Mouse (Mus musculus): ENCODE results near the gene Fam163a. TPM values are rescaled to one million over a fixed set of nuclear protein-coding genes. Genes with fewer than 3 reads are reported as not detected.

Fam163a gene
- total RNA-seq, 1 experiment = 0.09 TPM

- no peak for TF ChIP-seq MAFK (IDR thresholded peaks at IDR 0.05; ENCODE audit: insufficient read depth, low read depth, low read length)
- no peak for TF ChIP-seq ZC3H11A (IDR thresholded peaks at IDR 0.05; ENCODE audit: borderline replicate concordance, low read depth, low read length)
- no peak for TF ChIP-seq HCFC1 (IDR thresholded peaks at IDR 0.05; ENCODE audit: borderline replicate concordance, insufficient read depth, low read length)
- no peak for TF ChIP-seq ZNF384 (IDR thresholded peaks at IDR 0.05; ENCODE audit: low read depth, low read length)
- TF ChIP-seq CHD2 (IDR thresholded peaks at IDR 0.05; ENCODE audit: low read depth, low read length) = no peak
- in situ Hi-C loops (cut with MboI; ENCODE audit: low sequenced_read_pairs in 2 of 2, unreplicated experiment in 2 of 2) = no loop called here
- no peak overlapping the region for H3K27ac ChIP-seq (ENCODE audit: insufficient read depth, low read depth, low read length, poor library complexity, severe bottlenecking)
- H3K36me3 ChIP-seq (ENCODE audit: control insufficient read depth, insufficient read depth, low read length, poor library complexity, severe bottlenecking) = no peaks in the 10 kb centered on the region
- H3K4me3 ChIP-seq (ENCODE audit: insufficient read depth in 1 of 2, low read depth in 1 of 2, low read length in 2 of 2, poor library complexity in 1 of 2, severe bottlenecking in 1 of 2) = no peak overlapping the region
- H3K9ac ChIP-seq (ENCODE audit: insufficient read depth, low read depth, low read length, poor library complexity, severe bottlenecking) = no peak overlapping the region
- no peak for DNase-seq (ENCODE audit: low read depth, low spot score)
- no peaks in the 10 kb centered on the region for H3K4me1 ChIP-seq (ENCODE audit: control insufficient read depth in 2 of 2, insufficient read depth in 2 of 2, low read length in 2 of 2, poor library complexity in 1 of 2)
- H3K9me3 ChIP-seq (ENCODE audit: control insufficient read depth, insufficient read depth, low read depth, low read length) = no peaks in the 10 kb centered on the region
Measured at GRCm38 (mm10) chr1:156184158-156184571, 20.7 kb downstream of the Fam163a start.

DNA sequence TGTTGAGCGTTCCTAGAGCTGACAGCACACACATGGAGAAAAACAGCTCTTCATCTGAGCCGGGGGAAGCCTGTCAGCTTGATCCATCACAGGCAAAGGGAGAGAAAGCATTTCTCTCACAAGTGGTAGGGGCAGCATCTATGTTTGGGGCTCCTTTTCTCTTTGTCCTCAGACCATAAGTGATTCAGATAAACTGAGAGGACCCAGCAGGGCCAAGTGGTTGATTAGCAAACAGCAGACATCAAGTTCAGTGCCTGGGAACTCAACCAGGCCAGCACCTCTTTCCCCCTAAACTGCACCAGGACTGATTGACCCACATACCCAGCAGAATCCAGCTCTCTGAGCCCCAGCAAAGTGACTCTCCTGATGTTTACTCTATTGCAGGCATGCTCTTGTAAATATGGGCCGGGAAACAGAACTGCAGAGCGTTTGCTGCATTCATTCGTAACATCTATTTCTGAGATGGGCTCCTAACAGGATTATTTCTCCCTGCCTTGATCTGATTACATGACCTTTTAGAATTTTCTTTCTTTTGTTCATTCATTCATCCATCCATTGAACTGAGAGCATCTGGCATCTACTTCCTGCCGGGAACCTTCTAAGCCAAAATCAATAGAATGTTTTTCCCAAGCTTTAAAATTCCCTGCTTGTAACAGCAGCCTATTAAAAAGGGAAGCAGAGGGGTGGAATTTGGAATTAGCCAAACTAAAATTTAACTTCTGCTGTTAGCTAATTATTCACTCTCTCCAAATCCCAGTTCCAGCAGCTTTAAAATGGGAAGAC, 21.5 kb downstream of the Fam163a start:
- DNase-seq (ENCODE audit: low read depth, low spot score) = no peak
- H3K36me3 ChIP-seq (ENCODE audit: control insufficient read depth, insufficient read depth, low read length, poor library complexity, severe bottlenecking) = no peaks in the 10 kb centered on the region
- TF ChIP-seq MAFK (IDR thresholded peaks at IDR 0.05; ENCODE audit: insufficient read depth, low read depth, low read length) = no peak
- no peak for TF ChIP-seq CHD2 (IDR thresholded peaks at IDR 0.05; ENCODE audit: low read depth, low read length)
- TF ChIP-seq ZNF384 (IDR thresholded peaks at IDR 0.05; ENCODE audit: low read depth, low read length) = no peak
- TF ChIP-seq HCFC1 (IDR thresholded peaks at IDR 0.05; ENCODE audit: borderline replicate concordance, insufficient read depth, low read length) = no peak
- no peak for TF ChIP-seq ZC3H11A (IDR thresholded peaks at IDR 0.05; ENCODE audit: borderline replicate concordance, low read depth, low read length)
- no peak overlapping the region for H3K27ac ChIP-seq (ENCODE audit: insufficient read depth, low read depth, low read length, poor library complexity, severe bottlenecking)
- H3K4me1 ChIP-seq (ENCODE audit: control insufficient read depth in 2 of 2, insufficient read depth in 2 of 2, low read length in 2 of 2, poor library complexity in 1 of 2) = no peaks in the 10 kb centered on the region
- H3K9ac ChIP-seq (ENCODE audit: insufficient read depth, low read depth, low read length, poor library complexity, severe bottlenecking) = no peak overlapping the region
- H3K4me3 ChIP-seq (ENCODE audit: insufficient read depth in 1 of 2, low read depth in 1 of 2, low read length in 2 of 2, poor library complexity in 1 of 2, severe bottlenecking in 1 of 2) = no peak overlapping the region
- in situ Hi-C loops (cut with MboI; ENCODE audit: low sequenced_read_pairs in 2 of 2, unreplicated experiment in 2 of 2) = no loop called here
- no peaks in the 10 kb centered on the region for H3K9me3 ChIP-seq (ENCODE audit: control insufficient read depth, insufficient read depth, low read depth, low read length)

- no peak overlapping the region for H3K27ac ChIP-seq (ENCODE audit: insufficient read depth, low read depth, low read length, poor library complexity, severe bottlenecking)
- no peaks in the 10 kb centered on the region for H3K36me3 ChIP-seq (ENCODE audit: control insufficient read depth, insufficient read depth, low read length, poor library complexity, severe bottlenecking)
- H3K4me1 ChIP-seq (ENCODE audit: control insufficient read depth in 2 of 2, insufficient read depth in 2 of 2, low read length in 2 of 2, poor library complexity in 1 of 2) = no peaks in the 10 kb centered on the region
- no peak overlapping the region for H3K9ac ChIP-seq (ENCODE audit: insufficient read depth, low read depth, low read length, poor library complexity, severe bottlenecking)
- in situ Hi-C loops (cut with MboI; ENCODE audit: low sequenced_read_pairs in 2 of 2, unreplicated experiment in 2 of 2) = no loop called here
- TF ChIP-seq CHD2 (IDR thresholded peaks at IDR 0.05; ENCODE audit: low read depth, low read length) (no peak), HCFC1 (IDR thresholded peaks at IDR 0.05; ENCODE audit: borderline replicate concordance, insufficient read depth, low read length) (no peak), MAFK (IDR thresholded peaks at IDR 0.05; ENCODE audit: insufficient read depth, low read depth, low read length) (no peak), ZC3H11A (IDR thresholded peaks at IDR 0.05; ENCODE audit: borderline replicate concordance, low read depth, low read length) (no peak), ZNF384 (IDR thresholded peaks at IDR 0.05; ENCODE audit: low read depth, low read length) (no peak)
- no peaks in the 10 kb centered on the region for H3K9me3 ChIP-seq (ENCODE audit: control insufficient read depth, insufficient read depth, low read depth, low read length)
- H3K4me3 ChIP-seq (ENCODE audit: insufficient read depth in 1 of 2, low read depth in 1 of 2, low read length in 2 of 2, poor library complexity in 1 of 2, severe bottlenecking in 1 of 2) = no peak overlapping the region
- DNase-seq (ENCODE audit: low read depth, low spot score) = no peak
Measured at GRCm38 (mm10) chr1:156179875-156180274, 25.0 kb downstream of the Fam163a start.

GRCm38 (mm10) chr1:156168737-156169136, 36.1 kb downstream of the Fam163a start:
- no peak overlapping the region for H3K9ac ChIP-seq (ENCODE audit: insufficient read depth, low read depth, low read length, poor library complexity, severe bottlenecking)
- in situ Hi-C loops (cut with MboI; ENCODE audit: low sequenced_read_pairs in 2 of 2, unreplicated experiment in 2 of 2) = no loop called here
- no peaks in the 10 kb centered on the region for H3K9me3 ChIP-seq (ENCODE audit: control insufficient read depth, insufficient read depth, low read depth, low read length)

More at GRCm38 (mm10) chr1:156168737-156169136, 36.1 kb downstream of the Fam163a start:
- no peak for TF ChIP-seq ZNF384 (IDR thresholded peaks at IDR 0.05; ENCODE audit: low read depth, low read length)
- TF ChIP-seq MAFK (IDR thresholded peaks at IDR 0.05; ENCODE audit: insufficient read depth, low read depth, low read length) = no peak
- H3K4me1 ChIP-seq (ENCODE audit: control insufficient read depth in 2 of 2, insufficient read depth in 2 of 2, low read length in 2 of 2, poor library complexity in 1 of 2) = no peaks in the 10 kb centered on the region
- no peaks in the 10 kb centered on the region for H3K36me3 ChIP-seq (ENCODE audit: control insufficient read depth, insufficient read depth, low read length, poor library complexity, severe bottlenecking)
- DNase-seq (ENCODE audit: low read depth, low spot score) = no peak
- no peak overlapping the region for H3K4me3 ChIP-seq (ENCODE audit: insufficient read depth in 1 of 2, low read depth in 1 of 2, low read length in 2 of 2, poor library complexity in 1 of 2, severe bottlenecking in 1 of 2)
- no peak overlapping the region for H3K27ac ChIP-seq (ENCODE audit: insufficient read depth, low read depth, low read length, poor library complexity, severe bottlenecking)

All from ES-E14 (cell line).